Mouse (Mus musculus) thymus, postnatal 4 days (tissue): Measurements from ENCODE around the gene Gpkow.

Experiments
- DNase-seq: peaks from one replicate; pipeline ENCODE4 v3.0.0; 2021

Gene Gpkow

DNA sequence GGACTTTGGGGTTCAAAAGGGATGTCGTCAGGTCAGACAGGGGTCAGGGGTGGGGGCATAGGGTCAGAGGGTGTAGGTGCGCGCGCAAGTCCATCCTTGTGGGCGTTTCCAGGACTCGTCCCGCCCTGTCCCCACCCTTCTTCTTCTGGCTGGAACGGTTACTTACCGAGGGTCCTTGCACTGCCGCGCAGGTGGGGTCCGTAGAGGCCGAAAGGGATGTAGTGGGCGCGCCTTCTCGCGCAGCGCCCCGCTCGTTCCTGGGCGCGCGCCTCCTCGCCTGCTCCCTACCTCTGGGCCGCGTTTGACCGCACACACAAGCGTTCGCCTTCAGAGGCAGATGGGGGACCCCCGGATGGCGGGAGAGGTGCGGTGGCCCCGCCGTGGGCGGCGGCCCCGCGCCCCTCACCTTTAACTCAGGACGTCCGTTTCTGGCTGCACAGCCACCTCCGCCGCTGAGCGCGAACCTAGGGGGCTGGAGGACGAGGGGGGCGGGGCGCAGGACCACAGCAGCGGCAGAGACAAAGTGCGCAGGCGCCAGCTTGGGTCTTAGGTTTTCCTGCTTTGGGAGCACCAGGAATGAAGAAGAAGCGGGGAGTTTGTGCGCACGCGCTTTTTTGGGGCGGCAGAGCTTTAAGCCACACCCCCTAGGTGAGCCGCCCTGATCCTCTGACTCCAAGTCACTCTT lies 53.6 kb downstream of the Gpkow start, which contains the start of gene Ccdc120:
Ccdc120 (minus strand) TSS at position 474 of the 685 bp plus-strand sequence.
- DNase-seq, result peak; percentile 48

DNA sequence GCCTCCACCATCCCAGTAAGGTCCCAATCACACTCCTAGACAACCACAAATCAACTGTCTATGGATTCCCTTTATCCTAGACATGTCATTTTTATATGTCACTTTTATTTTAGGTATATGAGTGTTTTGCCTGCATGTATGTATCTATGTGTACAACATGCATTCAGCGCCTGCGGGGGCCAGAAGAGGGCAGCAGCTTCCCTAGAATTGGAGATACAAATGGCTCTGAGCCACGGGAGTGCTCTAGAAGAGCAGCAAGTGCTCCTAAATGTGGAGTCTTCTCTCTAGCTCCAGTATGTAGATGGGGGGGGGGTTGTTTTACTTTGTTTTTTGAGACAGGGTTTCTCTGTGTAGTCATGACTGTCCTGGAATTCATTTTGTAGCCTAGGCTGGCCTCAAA lies 56.7 kb downstream of the Gpkow start:
- peak; percentile 44 for DNase-seq
